Mouse (Mus musculus): ENCODE measurements around the gene Pramel7. TPM values are rescaled to one million over a fixed set of nuclear protein-coding genes. Genes with fewer than 3 reads are reported as not detected.
"Not testable (repeated sequence)": the region's sequence is repeated elsewhere in the genome, so short reads cannot be mapped to it uniquely, and the experiment has no call there.

Gene Pramel7
- 2.7 and 9.3 TPM in 2 replicates for total RNA-seq (2012; rRNA removed)

DNA sequence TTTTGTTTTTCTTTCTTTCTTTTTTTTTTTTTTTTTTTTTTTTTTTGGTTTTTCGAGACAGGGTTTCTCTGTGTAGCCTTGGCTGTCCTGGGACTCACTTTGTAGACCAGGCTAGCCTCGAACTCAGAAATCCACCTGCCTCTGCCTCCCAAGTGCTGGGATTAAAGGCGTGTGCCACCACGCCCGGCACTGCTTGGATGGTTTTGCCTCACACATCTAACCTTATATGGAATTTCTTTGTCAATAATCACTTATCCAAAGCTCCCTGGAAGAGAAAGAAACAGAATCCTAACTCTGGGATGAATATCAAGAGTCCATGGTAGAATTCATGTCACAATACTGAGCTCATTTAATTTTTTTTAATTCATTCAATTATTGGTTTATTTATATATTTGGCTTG, at the start of gene Pramel7:
Gene Pramel7 (minus strand): TSS at position 101 of the 400 bp plus-strand sequence.
- H3K36me3 ChIP-seq (ENCODE audit: control insufficient read depth, insufficient read depth, low read length, poor library complexity, severe bottlenecking); H3K27ac ChIP-seq (ENCODE audit: insufficient read depth, low read depth, low read length, poor library complexity, severe bottlenecking); H3K9ac ChIP-seq (ENCODE audit: insufficient read depth, low read depth, low read length, poor library complexity, severe bottlenecking); H3K4me3 ChIP-seq (ENCODE audit: insufficient read depth in 1 of 2, low read depth in 1 of 2, low read length in 2 of 2, poor library complexity in 1 of 2, severe bottlenecking in 1 of 2); H3K4me1 ChIP-seq (ENCODE audit: control insufficient read depth in 2 of 2, insufficient read depth in 2 of 2, low read length in 2 of 2, poor library complexity in 1 of 2); DNase-seq (ENCODE audit: low read depth, low spot score); H3K9me3 ChIP-seq (ENCODE audit: control insufficient read depth, insufficient read depth, low read depth, low read length); in situ Hi-C loops (cut with MboI; ENCODE audit: low sequenced_read_pairs in 2 of 2, unreplicated experiment in 2 of 2): not testable (repeated sequence)

DNA sequence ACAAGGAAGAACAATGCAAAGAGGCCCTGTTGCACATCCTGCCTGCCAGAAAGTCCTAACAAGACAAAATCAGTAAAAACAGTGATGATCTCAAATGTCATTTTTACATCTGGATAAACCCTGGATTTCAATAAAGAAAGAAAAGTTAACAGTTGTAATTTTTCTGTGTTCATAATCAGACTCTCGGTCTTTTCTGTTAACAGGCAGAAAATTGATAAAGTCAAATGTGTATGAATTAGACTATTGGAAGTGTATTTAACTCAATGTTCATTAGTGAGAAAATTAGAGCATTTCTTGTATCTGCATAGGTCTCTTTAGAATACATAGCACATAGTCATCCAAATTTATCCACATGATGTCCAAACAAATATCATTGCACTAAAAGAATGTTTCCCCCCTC, 48.5 kb upstream of the Pramel7 start, which contains the start of gene Olfr1128:
Gene Olfr1128 (minus strand): TSS at position 101 of the 400 bp plus-strand sequence.
- Histone ChIP-seq H3K4me3 (ENCODE audit: insufficient read depth in 1 of 2, low read depth in 1 of 2, low read length in 2 of 2, poor library complexity in 1 of 2, severe bottlenecking in 1 of 2) (no peak within 1 kb of the TSS), H3K27ac (ENCODE audit: insufficient read depth, low read depth, low read length, poor library complexity, severe bottlenecking) (no peak within 1 kb of the TSS), H3K9me3 (ENCODE audit: control insufficient read depth, insufficient read depth, low read depth, low read length) (no peaks in the 10 kb centered on the region), H3K36me3 (ENCODE audit: control insufficient read depth, insufficient read depth, low read length, poor library complexity, severe bottlenecking) (no peaks in the 10 kb centered on the region), H3K4me1 (ENCODE audit: control insufficient read depth in 2 of 2, insufficient read depth in 2 of 2, low read length in 2 of 2, poor library complexity in 1 of 2) (no peaks in the 10 kb centered on the region), H3K9ac (ENCODE audit: insufficient read depth, low read depth, low read length, poor library complexity, severe bottlenecking) (no peak within 1 kb of the TSS)
- TF ChIP-seq HCFC1 (IDR thresholded peaks at IDR 0.05; ENCODE audit: borderline replicate concordance, insufficient read depth, low read length) (no peak), CHD2 (IDR thresholded peaks at IDR 0.05; ENCODE audit: low read depth, low read length) (no peak), MAFK (IDR thresholded peaks at IDR 0.05; ENCODE audit: insufficient read depth, low read depth, low read length) (no peak)
- in situ Hi-C loops (cut with MboI; ENCODE audit: low sequenced_read_pairs in 2 of 2, unreplicated experiment in 2 of 2): no loop called here
- no peak for DNase-seq (ENCODE audit: low read depth, low spot score)

DNA sequence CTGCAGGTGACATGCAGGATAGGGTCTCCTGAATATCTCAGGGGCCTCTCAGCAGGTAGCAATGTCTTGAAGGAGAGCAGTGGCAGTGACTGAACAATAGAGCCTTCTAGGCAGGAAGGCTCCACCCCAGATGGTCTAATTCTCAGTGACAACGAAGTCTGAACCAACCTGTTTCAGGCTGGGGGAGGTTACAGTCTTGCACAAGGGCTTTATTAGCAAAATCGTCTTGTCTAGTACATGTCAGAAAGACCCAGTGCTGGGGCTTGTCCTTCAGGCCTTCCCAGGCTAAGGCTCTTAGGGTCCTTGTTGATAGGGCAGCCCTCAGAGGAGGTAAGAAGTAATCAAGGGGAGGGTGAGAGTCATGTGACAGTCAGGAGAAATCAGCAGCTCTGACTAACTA, 37.9 kb upstream of the Pramel7 start:
- in situ Hi-C loops (cut with MboI; ENCODE audit: low sequenced_read_pairs in 2 of 2, unreplicated experiment in 2 of 2): no loop called here
- no peak overlapping the region for H3K9ac ChIP-seq (ENCODE audit: insufficient read depth, low read depth, low read length, poor library complexity, severe bottlenecking)
- H3K9me3 ChIP-seq (ENCODE audit: control insufficient read depth, insufficient read depth, low read depth, low read length): no peaks in the 10 kb centered on the region
- peaks cover 2 to 6% of the 10 kb centered on the region in 2 experiments; a peak in 2 of 4 replicates for H3K4me1 ChIP-seq (ENCODE audit: control insufficient read depth in 2 of 2, insufficient read depth in 2 of 2, low read length in 2 of 2, poor library complexity in 1 of 2)
- H3K27ac ChIP-seq (ENCODE audit: insufficient read depth, low read depth, low read length, poor library complexity, severe bottlenecking): peak overlapping the region; percentile 74
- no peak overlapping the region for H3K4me3 ChIP-seq (ENCODE audit: insufficient read depth in 1 of 2, low read depth in 1 of 2, low read length in 2 of 2, poor library complexity in 1 of 2, severe bottlenecking in 1 of 2)
- DNase-seq (ENCODE audit: low read depth, low spot score): peak; percentile 45
- H3K36me3 ChIP-seq (ENCODE audit: control insufficient read depth, insufficient read depth, low read length, poor library complexity, severe bottlenecking): no peaks in the 10 kb centered on the region
- no peak for TF ChIP-seq CHD2 (IDR thresholded peaks at IDR 0.05; ENCODE audit: low read depth, low read length)
- TF ChIP-seq MAFK (IDR thresholded peaks at IDR 0.05; ENCODE audit: insufficient read depth, low read depth, low read length): no peak
- no peak for TF ChIP-seq HCFC1 (IDR thresholded peaks at IDR 0.05; ENCODE audit: borderline replicate concordance, insufficient read depth, low read length)
- no peak for TF ChIP-seq ZC3H11A (IDR thresholded peaks at IDR 0.05; ENCODE audit: borderline replicate concordance, low read depth, low read length)
- TF ChIP-seq ZNF384 (IDR thresholded peaks at IDR 0.05; ENCODE audit: low read depth, low read length): no peak

DNA sequence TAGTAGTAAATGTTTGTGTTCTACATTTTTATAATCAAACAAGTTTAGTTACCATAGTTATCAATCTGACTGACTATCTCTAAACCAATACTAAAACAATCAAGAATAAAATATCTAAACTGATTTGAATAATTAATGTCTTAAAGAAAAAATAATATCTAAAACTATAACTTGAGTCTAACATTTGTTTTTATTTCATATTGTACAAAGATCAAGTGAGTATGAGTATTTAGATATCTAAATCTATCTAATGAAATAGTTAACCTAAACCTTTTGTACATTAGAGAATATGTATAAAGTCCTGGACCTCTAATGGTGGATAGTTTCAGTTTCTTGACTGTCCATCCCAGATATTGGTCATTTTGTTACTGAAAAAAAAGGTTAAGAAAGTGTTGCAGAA, 34.6 kb upstream of the Pramel7 start, which contains the start of gene Olfr153:
Gene Olfr153 (plus strand): TSS at position 301 of the 400 bp plus-strand sequence.
- no peak for TF ChIP-seq MAFK (IDR thresholded peaks at IDR 0.05; ENCODE audit: insufficient read depth, low read depth, low read length)
- TF ChIP-seq ZC3H11A (IDR thresholded peaks at IDR 0.05; ENCODE audit: borderline replicate concordance, low read depth, low read length): no peak
- no peak for TF ChIP-seq ZNF384 (IDR thresholded peaks at IDR 0.05; ENCODE audit: low read depth, low read length)
- in situ Hi-C loops (cut with MboI; ENCODE audit: low sequenced_read_pairs in 2 of 2, unreplicated experiment in 2 of 2): no loop called here
- H3K4me1 ChIP-seq (ENCODE audit: control insufficient read depth in 2 of 2, insufficient read depth in 2 of 2, low read length in 2 of 2, poor library complexity in 1 of 2): peaks cover 2 to 6% of the 10 kb centered on the region in 2 experiments; a peak in 2 of 4 replicates
- H3K9ac ChIP-seq (ENCODE audit: insufficient read depth, low read depth, low read length, poor library complexity, severe bottlenecking): no peak within 1 kb of the TSS
- H3K36me3 ChIP-seq (ENCODE audit: control insufficient read depth, insufficient read depth, low read length, poor library complexity, severe bottlenecking): no peaks in the 10 kb centered on the region
- no peak within 1 kb of the TSS for H3K4me3 ChIP-seq (ENCODE audit: insufficient read depth in 1 of 2, low read depth in 1 of 2, low read length in 2 of 2, poor library complexity in 1 of 2, severe bottlenecking in 1 of 2)
- no peaks in the 10 kb centered on the region for H3K9me3 ChIP-seq (ENCODE audit: control insufficient read depth, insufficient read depth, low read depth, low read length)
- DNase-seq (ENCODE audit: low read depth, low spot score): no peak
- H3K27ac ChIP-seq (ENCODE audit: insufficient read depth, low read depth, low read length, poor library complexity, severe bottlenecking): no peak within 1 kb of the TSS

DNA sequence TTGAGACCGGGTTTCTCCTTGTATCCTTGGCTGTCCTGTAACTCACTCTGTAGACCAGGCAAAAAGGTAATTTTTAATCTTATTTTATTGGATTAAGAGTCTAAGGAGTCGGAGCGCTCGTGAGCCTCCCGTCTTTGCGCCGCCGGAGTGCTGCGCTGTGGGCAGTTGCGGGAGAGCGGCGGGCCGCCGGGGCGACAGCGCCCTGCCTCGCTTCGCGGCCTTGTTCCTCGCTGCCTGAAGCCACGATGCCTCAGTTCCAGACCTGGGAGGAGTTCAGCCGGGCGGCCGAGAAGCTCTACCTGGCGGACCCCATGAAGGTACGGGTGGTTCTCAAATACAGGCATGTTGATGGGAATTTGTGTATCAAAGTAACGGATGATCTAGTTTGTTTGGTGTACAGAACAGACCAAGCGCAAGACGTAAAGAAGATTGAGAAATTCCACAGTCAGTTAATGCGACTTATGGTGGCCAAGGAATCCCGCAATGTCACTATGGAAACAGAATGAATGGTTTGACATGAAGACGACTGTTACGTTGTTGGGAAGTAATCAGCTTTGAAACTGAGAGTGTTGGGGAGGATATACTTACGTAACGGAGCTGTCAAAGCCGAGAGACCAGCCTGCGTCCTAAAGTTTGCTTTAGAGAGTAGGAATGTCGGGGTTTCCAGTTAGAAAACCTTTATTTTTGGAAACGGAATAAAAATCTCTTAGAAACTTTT, 29.2 kb upstream of the Pramel7 start:
- H3K36me3 ChIP-seq (ENCODE audit: control insufficient read depth, insufficient read depth, low read length, poor library complexity, severe bottlenecking); in situ Hi-C loops (cut with MboI; ENCODE audit: low sequenced_read_pairs in 2 of 2, unreplicated experiment in 2 of 2); H3K27ac ChIP-seq (ENCODE audit: insufficient read depth, low read depth, low read length, poor library complexity, severe bottlenecking); H3K4me1 ChIP-seq (ENCODE audit: control insufficient read depth in 2 of 2, insufficient read depth in 2 of 2, low read length in 2 of 2, poor library complexity in 1 of 2); DNase-seq (ENCODE audit: low read depth, low spot score); H3K9me3 ChIP-seq (ENCODE audit: control insufficient read depth, insufficient read depth, low read depth, low read length): not testable (repeated sequence)
- Histone ChIP-seq H3K4me3 (ENCODE audit: insufficient read depth in 1 of 2, low read depth in 1 of 2, low read length in 2 of 2, poor library complexity in 1 of 2, severe bottlenecking in 1 of 2) (peak overlapping the region; percentile 8 to 14; a peak in 3 of 4 replicates), H3K9ac (ENCODE audit: insufficient read depth, low read depth, low read length, poor library complexity, severe bottlenecking) (peak overlapping the region; percentile 56; the same call in 1 of the 2 replicates)

Measured in ES-E14 (cell line).